Mouse (Mus musculus) stomach, embryonic 16.5 days (tissue): ENCODE data around the gene Arsa. TPM values are rescaled to one million over a fixed set of nuclear protein-coding genes. Genes with fewer than 3 reads are reported as not detected.
A peak's percentile ranks its signal among the peaks of the same experiment; 100 is the strongest.

ENCODE experiments used
- ATAC-seq: fragments of 200-750 bp; cut with Nextera tagmentation; 2 replicates; pipeline ENCODE4 v1.8.0; 2017; ENCODE audit warnings: moderate number of reproducible peaks, moderate TSS enrichment; ENCODE audit not compliant: insufficient read depth, low FRiP score
- H3K27ac ChIP-seq: fragments of 300-500 bp; sonication (generic); 2 replicates; pipeline ENCODE4 v1.5.1; 2014; ENCODE audit warnings: low read length
- H3K27me3 ChIP-seq: fragments of 300-500 bp; sonication (generic); 2 replicates; pipeline ENCODE4 v1.6.1; 2014; ENCODE audit warnings: low read length, control low read depth, mixed read lengths; ENCODE audit not compliant: control insufficient read depth, insufficient read depth
- H3K36me3 ChIP-seq: fragments of 300-500 bp; sonication (generic); 2 replicates; pipeline ENCODE4 v1.6.1; 2014; ENCODE audit warnings: low read length; ENCODE audit not compliant: control insufficient read depth, insufficient read depth
- H3K4me1 ChIP-seq: fragments of 300-500 bp; sonication (generic); 2 replicates; pipeline ENCODE4 v1.6.1; 2014; ENCODE audit warnings: low read length, control low read depth, mixed read lengths; ENCODE audit not compliant: control insufficient read depth, insufficient read depth
- H3K4me2 ChIP-seq: fragments of 300-500 bp; sonication (generic); 2 replicates; pipeline ENCODE4 v1.6.1; 2014; ENCODE audit warnings: low read depth, low read length, mixed read lengths
- H3K4me3 ChIP-seq: fragments of 300-500 bp; sonication (generic); replicated peaks from 2 replicates; pipeline ENCODE4 v1.5.1; 2014; ENCODE audit warnings: mild to moderate bottlenecking, low read length
- H3K9ac ChIP-seq: fragments of 300-500 bp; sonication (generic); 2 replicates; pipeline ENCODE4 v1.6.1; 2014; ENCODE audit warnings: low read length
- H3K9me3 ChIP-seq: fragments of 300-500 bp; sonication (generic); replicated peaks from 2 replicates; pipeline ENCODE4 v1.6.1; 2016; ENCODE audit warnings: low read length, control low read depth; ENCODE audit not compliant: control insufficient read depth
- WGBS: fragments of 180-500 bp; shearing (Covaris S2); extraction: QIAGEN DNeasy Blood & Tissue Kit; methylation state at CpG from one replicate; pipeline ENCODE4 v1.1.7; 2014; 5-methylcytosine and 5-hydroxymethylcytosine counted together
- polyA plus RNA-seq: library from polyadenylated mRNA; unstranded; fragments of >200 nt; fragmentation: Nextera tagmentation; extraction: Ambion mirVana; gene quantifications from 2 replicates; pipeline ENCODE4 v1.2.1, GENCODE M21; 2015

Gene Arsa
- polyA plus RNA-seq, 1 experiment from 2014 or later, result 19.5 TPM

DNA sequence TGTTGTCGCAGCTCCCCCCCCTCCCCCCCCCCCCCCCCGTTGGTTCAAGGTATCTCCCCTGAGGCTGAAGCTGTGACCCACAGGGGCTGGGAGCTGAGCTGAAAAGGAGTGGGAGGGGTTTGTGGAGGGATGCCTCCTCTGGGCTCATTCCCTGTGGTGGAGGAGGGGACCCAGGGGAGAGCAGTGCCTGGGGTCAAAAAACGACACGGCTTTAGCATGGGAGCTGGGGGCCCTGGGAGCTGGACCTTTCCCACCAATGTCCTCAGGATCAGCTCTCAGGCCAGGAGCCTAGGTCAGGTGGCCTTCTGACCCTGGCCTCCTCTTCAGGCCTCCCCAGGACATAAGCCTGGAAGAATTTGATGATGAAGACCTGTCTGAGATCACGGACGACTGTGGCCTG lies 22.4 kb downstream of the Arsa start:
- 31% methylated on average over 5 of the region's 6 CpGs for WGBS
- Histone ChIP-seq H3K36me3 (no peaks in the 10 kb centered on the region), H3K27me3 (peaks cover 11% of the 10 kb centered on the region), H3K9me3 (no peaks in the 10 kb centered on the region), H3K27ac (no peak overlapping the region), H3K4me1 (no peaks in the 10 kb centered on the region; the same call in 1 of the 2 replicates), H3K9ac (no peak overlapping the region), H3K4me3 (0 out of 2 replicates have a peak overlapping the region, but pooled peaks have one; percentile 45), H3K4me2 (no peak overlapping the region)
- no peak for ATAC-seq

DNA sequence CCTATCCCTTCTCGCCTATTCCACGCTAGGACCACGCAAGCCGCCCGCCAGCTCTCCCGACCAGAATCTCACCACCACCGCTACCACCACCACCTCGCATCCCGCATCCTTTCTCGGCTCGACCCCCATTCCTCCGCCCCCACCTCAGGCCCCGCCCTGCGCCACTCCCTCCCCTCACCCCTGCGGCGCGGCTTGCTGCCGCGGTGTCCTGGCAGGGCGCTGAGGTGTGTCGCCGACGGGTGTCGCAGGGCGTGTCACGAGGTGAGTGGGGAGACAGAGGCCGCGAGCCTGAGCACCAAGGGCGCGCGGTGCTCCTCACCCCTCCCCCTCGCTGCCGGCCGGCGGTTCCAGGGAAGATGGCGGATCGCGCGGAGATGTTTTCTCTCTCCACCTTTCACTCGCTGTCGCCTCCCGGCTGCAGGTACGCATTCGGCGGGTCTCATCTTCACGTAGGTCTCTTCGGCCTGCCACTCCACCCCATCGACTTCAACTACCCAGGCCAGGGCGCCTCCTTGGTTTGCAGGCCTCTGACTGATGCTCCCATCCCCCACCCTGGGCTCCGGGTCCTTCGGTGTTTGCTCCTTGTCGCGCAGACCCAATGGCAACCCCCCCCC lies 23.3 kb downstream of the Arsa start, which contains the start of gene Mapk8ip2:
Gene Mapk8ip2 (plus strand): TSS at position 49 of the 614 bp plus-strand sequence.
- Histone ChIP-seq H3K4me2 (peak within 1 kb of the TSS; percentile 79), H3K9ac (peak within 1 kb of the TSS; percentile 43), H3K27me3 (peaks cover 11% of the 10 kb centered on the region), H3K36me3 (no peaks in the 10 kb centered on the region), H3K27ac (no peak within 1 kb of the TSS), H3K4me1 (no peaks in the 10 kb centered on the region; the same call in 1 of the 2 replicates), H3K9me3 (no peaks in the 10 kb centered on the region), H3K4me3 (peak within 1 kb of the TSS; percentile 45)
- 2% methylated on average over 51 of the region's 53 CpGs for WGBS
- 0 out of 2 replicates have a peak, but pooled peaks have one; percentile 15 for ATAC-seq

DNA sequence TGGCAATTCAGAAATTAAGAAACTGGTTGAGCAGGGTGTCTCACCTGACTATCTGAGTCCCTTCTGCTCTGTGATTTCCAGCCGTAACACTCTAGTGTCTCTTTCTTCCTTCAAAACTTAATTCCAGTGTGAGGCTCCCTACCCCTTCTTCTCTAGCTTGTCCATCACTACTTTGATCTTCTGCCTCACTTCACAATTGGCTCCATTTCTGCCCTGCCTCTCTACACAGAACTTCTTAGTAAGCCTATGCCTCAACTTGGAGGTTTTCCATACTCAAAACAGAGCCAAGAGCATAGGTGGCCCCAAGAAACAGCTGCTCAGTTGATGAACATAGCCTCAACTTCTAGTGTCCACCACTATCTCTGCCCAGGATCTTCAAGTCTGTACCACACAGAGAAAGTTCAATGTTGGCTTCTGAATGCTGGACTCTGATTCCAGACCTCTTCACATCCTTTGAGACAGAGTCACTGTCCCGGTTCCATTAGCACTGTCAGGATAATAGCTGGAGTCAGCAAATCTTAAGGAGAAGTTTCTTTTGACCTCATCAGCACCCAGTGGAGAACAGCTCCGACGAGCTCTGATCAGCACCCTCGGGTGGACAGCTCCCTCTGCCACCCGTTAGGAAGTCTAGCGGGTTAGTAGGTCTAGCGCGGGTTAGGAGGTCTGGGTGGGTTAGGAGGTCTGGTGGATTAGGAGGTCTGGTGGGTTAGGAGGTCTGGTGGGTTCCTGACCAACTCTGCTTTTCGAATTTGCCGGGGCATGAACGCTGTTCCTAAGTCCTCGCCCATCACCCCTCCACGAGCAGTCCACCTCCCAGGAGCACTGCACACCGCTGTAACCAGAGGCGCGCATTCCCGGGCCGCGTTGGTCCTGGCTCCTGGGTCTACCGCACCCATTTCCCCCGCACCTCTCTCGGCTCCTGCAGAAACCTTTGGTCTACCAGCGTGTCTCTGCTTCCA lies 24.0 kb downstream of the Arsa start:
- H3K36me3 ChIP-seq, result no peaks in the 10 kb centered on the region
- peak; percentile 70; the same call in 1 of the 2 replicates for ATAC-seq
- no peak overlapping the region for H3K9ac ChIP-seq
- no peaks in the 10 kb centered on the region for H3K9me3 ChIP-seq
- no peaks in the 10 kb centered on the region; the same call in 1 of the 2 replicates for H3K4me1 ChIP-seq
- peak overlapping the region; percentile 79 for H3K4me2 ChIP-seq
- H3K27me3 ChIP-seq, result peaks cover 11% of the 10 kb centered on the region
- 6% methylated on average over 24 of the region's 24 CpGs for WGBS
- H3K27ac ChIP-seq, result no peak overlapping the region
- peak overlapping the region; percentile 45 for H3K4me3 ChIP-seq

DNA sequence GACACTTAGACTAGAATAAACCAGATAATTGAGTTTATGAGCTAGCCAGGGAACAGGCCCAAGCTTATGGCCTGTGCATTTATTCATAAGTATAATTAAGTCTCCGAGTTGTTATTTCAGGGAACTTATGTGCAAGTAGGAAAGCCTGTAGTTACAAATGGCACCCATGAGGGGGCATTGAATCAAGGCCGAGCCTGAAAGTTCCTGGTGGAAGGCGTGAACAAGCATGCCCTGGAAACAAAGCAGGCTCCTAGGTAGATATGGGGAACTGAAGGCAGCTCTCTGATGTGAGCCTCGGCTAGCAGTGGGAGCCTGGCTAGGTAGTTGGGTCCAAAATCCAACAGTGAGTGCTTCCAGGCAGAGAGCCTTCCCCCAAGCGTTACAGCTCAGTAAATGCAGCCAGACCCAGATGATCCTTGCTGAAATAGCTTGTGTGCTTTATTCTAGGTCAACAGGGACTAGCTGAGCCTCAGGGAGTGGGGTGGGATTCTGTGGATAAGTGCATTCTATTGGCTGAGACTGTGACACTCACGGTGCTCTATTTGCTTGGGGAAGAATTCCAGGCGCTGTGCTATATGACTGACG lies 34.6 kb downstream of the Arsa start:
- Histone ChIP-seq H3K27me3 (no peaks in the 10 kb centered on the region), H3K9me3 (no peaks in the 10 kb centered on the region), H3K4me3 (no peak overlapping the region), H3K4me2 (no peak overlapping the region), H3K4me1 (no peaks in the 10 kb centered on the region), H3K27ac (no peak overlapping the region), H3K9ac (no peak overlapping the region), H3K36me3 (no peaks in the 10 kb centered on the region)
- 35% methylated on average over 8 of the region's 8 CpGs for WGBS
- no peak for ATAC-seq

DNA sequence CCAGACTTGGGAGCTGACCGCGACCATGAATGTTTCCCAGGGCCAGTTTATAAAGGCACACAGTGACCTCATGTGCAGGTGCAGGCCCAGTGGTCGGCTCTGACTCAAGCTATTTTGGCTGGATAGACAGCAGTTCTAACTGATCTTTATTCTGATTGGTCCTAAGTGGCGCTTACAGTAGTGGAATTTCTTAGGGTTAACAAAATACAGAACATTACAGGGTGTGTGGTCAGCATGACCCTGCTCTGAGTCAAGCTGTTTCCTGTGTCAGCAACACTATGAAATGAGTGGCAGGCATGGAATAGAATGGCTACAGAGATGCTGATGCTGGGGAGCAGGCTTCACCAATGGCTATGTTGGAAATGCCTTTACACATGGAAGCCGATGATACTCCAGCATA lies 41.3 kb downstream of the Arsa start:
- no peak overlapping the region for H3K9ac ChIP-seq
- H3K36me3 ChIP-seq, result no peaks in the 10 kb centered on the region
- no peak overlapping the region for H3K4me3 ChIP-seq
- H3K27me3 ChIP-seq, result no peaks in the 10 kb centered on the region
- no peak for ATAC-seq
- H3K4me1 ChIP-seq, result no peaks in the 10 kb centered on the region
- no peak overlapping the region for H3K4me2 ChIP-seq
- H3K27ac ChIP-seq, result no peak overlapping the region
- WGBS, result 83% methylated on average over 5 of the region's 5 CpGs
- no peaks in the 10 kb centered on the region for H3K9me3 ChIP-seq

DNA sequence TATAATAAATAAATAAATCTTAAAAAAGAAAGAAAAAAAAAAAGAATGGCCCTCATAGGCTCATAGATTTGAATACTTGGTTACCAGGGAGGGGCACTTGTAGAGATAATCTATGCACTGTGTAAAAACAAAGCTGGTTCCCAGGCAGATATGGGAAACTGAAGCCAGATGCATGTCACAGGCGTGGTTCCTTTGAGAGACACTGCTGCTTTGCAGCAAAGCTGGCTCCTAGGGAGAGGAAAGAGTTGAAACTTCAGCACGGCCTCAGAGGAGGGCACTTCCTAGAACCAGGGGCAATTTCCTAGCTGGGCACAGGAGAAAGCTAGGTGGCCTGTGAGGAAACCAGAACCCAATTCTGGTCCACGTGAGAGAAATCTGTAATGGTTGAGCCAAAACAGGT lies 43.1 kb downstream of the Arsa start:
- Histone ChIP-seq H3K9me3 (no peaks in the 10 kb centered on the region), H3K4me1 (no peaks in the 10 kb centered on the region), H3K4me3 (no peak overlapping the region), H3K9ac (no peak overlapping the region), H3K27me3 (no peaks in the 10 kb centered on the region), H3K27ac (no peak overlapping the region), H3K4me2 (no peak overlapping the region), H3K36me3 (no peaks in the 10 kb centered on the region)
- 64% methylated on average over 3 of the region's 3 CpGs for whole genome bisulfite sequencing
- ATAC-seq, result no peak

DNA sequence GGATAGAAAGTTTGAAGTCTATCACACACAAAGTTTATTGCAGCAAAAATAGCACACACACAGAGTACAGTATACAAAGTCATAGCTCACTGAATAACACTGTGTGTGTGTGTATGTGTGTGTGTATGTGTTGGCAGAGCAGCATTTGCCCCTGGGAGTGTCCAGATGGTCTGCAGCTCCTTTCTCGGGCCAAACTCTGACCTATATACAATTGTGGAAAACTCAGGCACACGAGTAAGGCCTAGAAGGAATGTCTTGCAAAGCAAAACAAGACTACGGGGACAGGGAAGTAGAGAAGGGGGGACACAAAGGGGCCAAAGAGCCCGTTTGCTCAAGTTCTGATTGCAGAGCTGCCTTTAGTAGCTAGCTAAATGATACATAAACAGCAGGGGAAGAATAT lies 44.3 kb downstream of the Arsa start:
- 74% methylated on average over 4 of the region's 4 CpGs for WGBS
- no peak overlapping the region for H3K4me2 ChIP-seq
- no peaks in the 10 kb centered on the region for H3K27me3 ChIP-seq
- H3K9me3 ChIP-seq, result no peaks in the 10 kb centered on the region
- no peak overlapping the region for H3K27ac ChIP-seq
- no peak overlapping the region for H3K4me3 ChIP-seq
- H3K9ac ChIP-seq, result no peak overlapping the region
- ATAC-seq, result no peak
- peaks cover 7% of the 10 kb centered on the region; the same call in 1 of the 2 replicates for H3K4me1 ChIP-seq
- no peaks in the 10 kb centered on the region for H3K36me3 ChIP-seq

DNA sequence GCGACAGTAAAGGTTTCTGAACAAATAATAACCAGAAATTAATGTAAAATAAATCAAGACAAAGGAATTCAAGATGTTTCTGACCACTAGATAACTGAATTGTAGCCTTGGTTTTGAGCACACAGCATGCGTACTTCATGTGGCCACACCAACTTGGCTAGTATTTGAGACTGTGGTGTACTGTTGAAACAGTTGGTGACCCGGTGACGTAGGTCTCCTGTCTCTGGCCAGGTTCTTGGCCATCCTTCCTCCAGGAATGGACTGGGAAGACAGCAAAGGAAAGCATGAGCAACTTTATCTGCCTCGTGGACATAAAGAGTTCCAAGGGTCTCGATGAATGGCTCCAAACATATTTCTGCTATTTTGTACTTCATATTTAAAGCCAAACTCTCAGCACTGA lies 45.4 kb downstream of the Arsa start:
- Histone ChIP-seq H3K4me3 (no peak overlapping the region), H3K4me1 (peaks cover 7% of the 10 kb centered on the region; the same call in 1 of the 2 replicates), H3K27me3 (no peaks in the 10 kb centered on the region), H3K27ac (no peak overlapping the region), H3K36me3 (no peaks in the 10 kb centered on the region), H3K9me3 (no peaks in the 10 kb centered on the region), H3K4me2 (no peak overlapping the region), H3K9ac (no peak overlapping the region)
- 92% methylated on average over 6 of the region's 6 CpGs for WGBS
- no peak for ATAC-seq

DNA sequence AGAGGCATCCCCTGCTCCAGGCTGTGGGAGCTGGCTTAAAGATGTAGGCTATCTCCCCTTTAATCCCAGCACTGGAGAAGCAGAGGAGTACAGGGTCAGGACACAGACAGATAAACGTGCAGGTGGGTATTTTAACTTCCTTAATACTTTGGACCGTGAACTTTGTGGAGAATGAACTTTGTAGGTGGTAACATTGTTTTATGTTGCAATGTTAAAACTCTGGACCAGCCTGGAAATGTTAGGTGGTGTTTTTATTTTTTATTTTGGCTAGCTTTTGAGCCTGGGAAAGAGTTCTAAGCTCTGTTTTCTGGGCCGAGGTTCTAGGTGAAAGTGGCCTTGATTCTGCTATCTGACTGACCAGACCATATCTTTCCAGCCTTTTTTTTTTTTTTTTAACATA lies 46.0 kb downstream of the Arsa start:
- 0 out of 2 replicates have a peak, but pooled peaks cover 1% of the 10 kb centered on the region for H3K36me3 ChIP-seq
- no peak overlapping the region for H3K4me2 ChIP-seq
- H3K27ac ChIP-seq, result no peak overlapping the region
- no peaks in the 10 kb centered on the region for H3K9me3 ChIP-seq
- WGBS, result 87% methylated on average over 3 of the region's 3 CpGs
- peaks cover 7% of the 10 kb centered on the region; the same call in 1 of the 2 replicates for H3K4me1 ChIP-seq
- no peak overlapping the region for H3K4me3 ChIP-seq
- ATAC-seq, result no peak
- H3K9ac ChIP-seq, result no peak overlapping the region
- no peaks in the 10 kb centered on the region for H3K27me3 ChIP-seq
